Mouse (Mus musculus) left cerebral cortex, postnatal 36 days (tissue): ENCODE data around the gene C3. TPM values are rescaled to one million over a fixed set of nuclear protein-coding genes. Genes with fewer than 3 reads are reported as not detected.

Source experiments
- DNase-seq, 2 experiments: peaks; one replicate each; pipeline ENCODE4 v3.0.0; 2021 to 2022; ENCODE audit warnings: low spot score in 2 of 2, mixed read lengths in 1 of 2
- intact Hi-C: fragments of 180-260 bp; cut with DNase I; formaldehyde crosslinking; loops from one replicate; pipeline ENCODE4 v1.15.1; 2025
- total RNA-seq, 2 experiments: library from RNA; stranded (reverse); gene quantifications; 2 replicates each; pipeline ENCODE4 v1.2.3; 2021

The C3 gene
- total RNA-seq, 2 experiments from 2014 or later, result 0.59 to 0.74 TPM

GRCm38 (mm10) chr17:57229851-57230727 is 2.2 kb upstream of the C3 start:
- intact Hi-C loops, result no loop called here
- no peak for DNase-seq

- DNase-seq, result no peak
- intact Hi-C loops, result no loop called here
Measured at GRCm38 (mm10) chr17:57228873-57229272, 937 bp upstream of the C3 start.

- DNase-seq, result no peak
- intact Hi-C loops, result no loop called here
Measured at GRCm38 (mm10) chr17:57227468-57227867, 468 bp downstream of the C3 start.

- no peak for DNase-seq
- intact Hi-C loops, result no loop called here
Measured at GRCm38 (mm10) chr17:57223313-57223712, 4.6 kb downstream of the C3 start.

GRCm38 (mm10) chr17:57221911-57222310 is 6.0 kb downstream of the C3 start:
- DNase-seq, result peak in 1 of 2 experiments; percentile 1
- intact Hi-C loops, result no loop called here

GRCm38 (mm10) chr17:57219884-57220207 is 8.1 kb downstream of the C3 start:
- intact Hi-C loops, result loop anchor here (2.0 to 5.0 kb wide), 2 partner anchors 57 to 115 kb away; partner anchors contain the start of gene Vav1
- DNase-seq, result no peak

- DNase-seq, result peak; percentile 29 to 60
- intact Hi-C loops, result loop anchor here (2.0 to 5.0 kb wide), 2 partner anchors 58 to 115 kb away; partner anchors contain the start of gene Vav1
Measured at GRCm38 (mm10) chr17:57219167-57219883, 8.6 kb downstream of the C3 start.

- intact Hi-C loops, result loop anchor here (2.0 to 5.0 kb wide), 2 partner anchors 59 to 116 kb away; partner anchors contain the start of gene Vav1
- peak in 1 of 2 experiments; percentile 2 for DNase-seq
Measured at GRCm38 (mm10) chr17:57218335-57218900, 9.5 kb downstream of the C3 start.

GRCm38 (mm10) chr17:57214676-57215387 is 13.1 kb downstream of the C3 start:
- intact Hi-C loops, result loop anchor here (5.0 kb wide), 1 partner anchor 62 kb away; the partner anchor contains the start of gene Vav1
- DNase-seq, result no peak

GRCm38 (mm10) chr17:57211501-57211900 is 16.4 kb downstream of the C3 start:
- DNase-seq, result no peak
- intact Hi-C loops, result no loop called here

GRCm38 (mm10) chr17:57209330-57209729 is 18.6 kb downstream of the C3 start:
- intact Hi-C loops, result no loop called here
- DNase-seq, result no peak

- no peak for DNase-seq
- intact Hi-C loops, result no loop called here
Measured at GRCm38 (mm10) chr17:57207938-57208337, 20.0 kb downstream of the C3 start.

GRCm38 (mm10) chr17:57201841-57202724 is 25.9 kb downstream of the C3 start:
- DNase-seq, result no peak
- intact Hi-C loops, result no loop called here

GRCm38 (mm10) chr17:57198252-57198651 is 29.7 kb downstream of the C3 start:
- intact Hi-C loops, result no loop called here
- no peak for DNase-seq

- no peak for DNase-seq
- intact Hi-C loops, result no loop called here
Measured at GRCm38 (mm10) chr17:57195326-57196010, 32.5 kb downstream of the C3 start.

- no peak for DNase-seq
- intact Hi-C loops, result no loop called here
Measured at GRCm38 (mm10) chr17:57194771-57195170, 33.2 kb downstream of the C3 start.

GRCm38 (mm10) chr17:57194041-57194507 is 33.9 kb downstream of the C3 start, which contains the start of gene Tnfsf14:
Tnfsf14 (minus strand) TSS chr17:57194177.
- intact Hi-C loops, result no loop called here
- DNase-seq, result no peak
